Mouse (Mus musculus) yolk sac, embryonic 10.5 days (tissue): Measurements from ENCODE around the gene Ccdc15.
"Not testable (repeated sequence)": the region's sequence is repeated elsewhere in the genome, so short reads cannot be mapped to it uniquely, and the experiment has no call there.

Experiments
- DNase-seq: peaks from one replicate; pipeline ENCODE4 v3.0.0-alpha.2; 2017; ENCODE audit warnings: low spot score

Gene Ccdc15

GRCm38 (mm10) chr9:37351266-37351665, 3.0 kb upstream of the Ccdc15 start:
- DNase-seq, result no peak

DNA sequence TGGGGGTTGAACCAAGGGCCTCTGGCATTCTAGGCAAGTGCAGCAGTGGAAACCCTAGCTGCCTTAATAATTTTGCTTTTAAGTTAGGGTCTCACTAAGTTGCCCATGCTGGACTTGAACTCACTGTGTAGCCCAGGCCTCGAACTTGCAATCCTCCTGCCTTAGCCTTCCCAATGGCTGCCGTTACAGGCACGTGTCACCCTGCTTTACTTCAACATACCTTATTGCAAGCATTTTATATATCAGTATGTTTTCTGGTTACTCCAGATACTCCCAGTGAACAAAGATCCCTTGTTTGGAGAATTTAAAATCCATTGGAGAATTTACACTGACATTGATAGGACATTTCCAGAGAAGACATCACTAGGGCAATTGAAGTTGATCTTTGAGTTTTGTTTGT, 818 bp upstream of the Ccdc15 start:
- no peak for DNase-seq

DNA sequence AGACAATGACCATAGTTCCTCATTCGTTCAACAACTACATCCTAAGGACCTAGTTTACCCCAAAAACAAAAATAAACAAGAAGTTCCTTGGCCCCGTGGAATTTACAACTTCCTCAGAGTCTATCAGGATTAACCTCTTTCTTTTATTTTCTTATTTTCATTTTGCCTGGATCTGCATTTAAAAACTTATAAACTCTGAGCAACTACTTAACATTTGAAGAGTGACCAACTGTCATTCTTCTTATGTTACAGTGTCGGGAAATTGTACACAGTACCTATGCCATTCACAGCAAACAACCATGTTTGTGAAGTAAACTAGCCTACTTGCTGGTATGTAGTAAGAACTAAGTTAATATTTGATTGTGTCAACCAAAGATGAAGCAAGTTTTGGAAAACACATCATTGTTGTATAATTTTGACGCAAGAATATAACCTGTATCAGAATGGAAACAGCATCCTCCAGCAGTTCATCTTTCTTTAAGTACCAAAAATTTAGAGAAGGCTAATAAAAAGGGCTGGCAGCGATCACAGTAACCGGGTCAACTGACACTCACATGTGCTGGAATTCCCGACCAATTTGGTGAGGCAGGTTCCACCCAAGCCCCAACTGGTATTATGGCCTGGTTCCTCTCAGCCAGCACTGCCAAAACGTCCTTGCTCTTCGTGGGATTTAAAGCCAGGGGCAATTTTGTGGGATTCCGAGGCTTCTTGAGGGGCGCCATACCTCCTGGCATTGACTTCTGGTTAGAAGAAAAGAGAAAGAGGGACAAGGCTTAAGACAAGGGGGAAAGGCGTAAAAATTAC, 846 bp downstream of the Ccdc15 start:
- no peak for DNase-seq

GRCm38 (mm10) chr9:37345406-37345805, 2.8 kb downstream of the Ccdc15 start:
- DNase-seq, result no peak

- no peak for DNase-seq
These were observed 18.8 kb downstream of the Ccdc15 start for GRCm38 (mm10) chr9:37329456-37329855.

- DNase-seq, result no peak
These were observed 46.5 kb downstream of the Ccdc15 start for GRCm38 (mm10) chr9:37301720-37302119.

GRCm38 (mm10) chr9:37300501-37300900, 47.7 kb downstream of the Ccdc15 start:
- DNase-seq, result not testable (repeated sequence)

GRCm38 (mm10) chr9:37295586-37295985, 52.6 kb downstream of the Ccdc15 start:
- no peak for DNase-seq

- no peak for DNase-seq
These were observed 81.6 kb downstream of the Ccdc15 start for GRCm38 (mm10) chr9:37266622-37267021.

- no peak for DNase-seq
These were observed 92.4 kb downstream of the Ccdc15 start for GRCm38 (mm10) chr9:37255889-37256225.

DNA sequence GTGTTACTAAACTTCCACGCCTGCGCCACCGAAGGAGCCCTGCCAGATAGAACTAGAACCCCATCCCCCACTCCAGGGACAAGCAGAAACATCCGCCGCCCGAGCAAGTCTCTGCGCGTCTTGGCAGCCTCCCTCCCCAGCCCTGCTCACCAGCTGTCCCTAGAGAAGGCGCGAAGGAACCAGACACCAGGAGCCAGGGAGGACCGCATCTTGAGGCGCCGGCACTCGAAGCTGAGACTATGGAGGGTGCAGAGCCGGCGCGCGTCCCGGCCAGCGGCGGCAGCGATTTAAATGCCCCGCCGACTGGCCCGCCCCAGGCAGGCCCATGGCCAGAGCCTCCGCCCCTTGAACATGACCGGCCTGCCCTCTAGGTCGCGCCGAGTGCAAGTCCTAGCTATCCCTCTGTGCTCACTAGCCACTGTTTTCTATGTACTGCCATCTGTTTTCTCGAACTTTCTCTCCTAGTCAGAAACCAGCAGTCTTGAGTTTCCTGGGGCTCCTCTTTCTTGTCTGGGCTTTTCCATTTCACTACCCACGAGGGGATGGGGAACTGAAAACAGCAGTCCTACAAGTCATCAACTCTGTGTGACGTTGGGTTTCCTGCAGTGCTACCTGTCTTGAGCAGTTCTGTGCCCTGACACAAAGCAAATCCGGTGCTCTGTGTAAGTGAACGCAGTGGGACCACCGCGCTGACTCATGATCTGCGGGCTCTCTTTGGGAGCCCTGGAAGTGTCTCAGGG, 92.9 kb downstream of the Ccdc15 start, which contains the start of gene Slc37a2:
TSS of gene Slc37a2 (minus strand) at position 590 of the 740 bp plus-strand sequence.
- DNase-seq, result peak; percentile 73

- no peak for DNase-seq
These were observed 93.6 kb downstream of the Ccdc15 start for GRCm38 (mm10) chr9:37254531-37255110.

DNA sequence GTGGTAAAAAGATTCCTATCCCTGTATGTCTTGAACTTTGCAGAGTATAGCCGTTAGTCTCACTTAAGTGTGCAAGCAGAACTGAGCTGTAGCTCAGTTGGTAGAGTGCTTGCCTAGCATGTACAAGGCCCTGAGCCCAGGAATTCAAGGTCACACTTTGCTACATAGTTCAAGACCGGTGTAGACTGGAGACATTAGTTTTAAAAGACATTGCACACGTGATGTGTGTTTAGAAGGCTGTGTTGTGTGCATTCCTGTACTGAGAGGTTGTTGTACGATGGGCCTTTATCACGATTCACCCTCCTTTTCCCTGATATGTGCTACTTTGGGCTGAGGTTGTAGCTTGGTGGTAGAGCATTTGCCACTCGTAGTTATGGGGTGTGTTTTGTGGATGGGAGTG, 97.6 kb downstream of the Ccdc15 start:
- no peak for DNase-seq

GRCm38 (mm10) chr9:37249976-37250375, 98.3 kb downstream of the Ccdc15 start:
- DNase-seq, result no peak

GRCm38 (mm10) chr9:37248381-37248906, 99.8 kb downstream of the Ccdc15 start:
- no peak for DNase-seq

GRCm38 (mm10) chr9:37247429-37247828, 100.8 kb downstream of the Ccdc15 start:
- no peak for DNase-seq

- DNase-seq, result no peak
These were observed 102.4 kb downstream of the Ccdc15 start for GRCm38 (mm10) chr9:37245810-37246209.

DNA sequence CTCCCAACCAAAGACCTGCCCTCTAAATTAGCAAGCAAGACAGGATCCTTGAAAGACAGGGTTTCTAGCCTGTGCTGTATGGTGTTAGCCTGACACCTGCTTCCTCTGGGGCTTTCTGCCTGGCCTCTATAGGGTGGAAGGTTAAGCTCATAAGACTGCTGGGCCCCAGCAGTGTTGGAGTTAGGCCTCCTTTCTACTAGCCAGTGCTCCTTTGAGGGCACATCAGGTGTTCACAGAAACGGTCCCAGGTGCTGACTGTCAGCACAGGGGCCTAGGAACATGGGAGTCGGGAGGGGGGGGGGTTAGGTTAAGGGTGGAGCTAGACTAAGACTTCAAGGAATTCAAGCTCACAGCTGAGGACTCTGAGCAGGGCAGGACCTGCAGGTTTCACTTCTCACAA, 102.8 kb downstream of the Ccdc15 start:
- DNase-seq, result no peak

DNA sequence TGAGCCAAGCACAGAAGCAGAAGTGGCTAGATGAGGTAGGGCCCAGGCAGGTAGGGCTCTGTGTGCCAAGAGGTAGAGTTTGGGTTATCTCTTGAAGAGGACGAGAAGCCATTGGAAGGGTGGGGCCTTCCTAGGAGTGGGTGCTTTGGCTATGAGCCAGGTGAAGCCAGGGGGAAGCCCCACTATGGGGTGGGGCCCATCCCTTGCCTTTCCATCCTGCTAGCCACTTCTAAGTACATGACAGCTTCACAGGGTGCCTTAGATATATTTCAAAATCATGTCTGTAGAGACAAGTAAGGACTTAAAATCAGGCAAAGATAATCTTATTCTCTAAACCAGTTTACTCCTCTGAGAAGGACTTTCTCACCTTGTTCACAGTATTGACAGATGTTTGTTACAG, 103.6 kb downstream of the Ccdc15 start:
- DNase-seq, result no peak

- DNase-seq, result no peak
These were observed 105.5 kb downstream of the Ccdc15 start for GRCm38 (mm10) chr9:37242764-37243163.

DNA sequence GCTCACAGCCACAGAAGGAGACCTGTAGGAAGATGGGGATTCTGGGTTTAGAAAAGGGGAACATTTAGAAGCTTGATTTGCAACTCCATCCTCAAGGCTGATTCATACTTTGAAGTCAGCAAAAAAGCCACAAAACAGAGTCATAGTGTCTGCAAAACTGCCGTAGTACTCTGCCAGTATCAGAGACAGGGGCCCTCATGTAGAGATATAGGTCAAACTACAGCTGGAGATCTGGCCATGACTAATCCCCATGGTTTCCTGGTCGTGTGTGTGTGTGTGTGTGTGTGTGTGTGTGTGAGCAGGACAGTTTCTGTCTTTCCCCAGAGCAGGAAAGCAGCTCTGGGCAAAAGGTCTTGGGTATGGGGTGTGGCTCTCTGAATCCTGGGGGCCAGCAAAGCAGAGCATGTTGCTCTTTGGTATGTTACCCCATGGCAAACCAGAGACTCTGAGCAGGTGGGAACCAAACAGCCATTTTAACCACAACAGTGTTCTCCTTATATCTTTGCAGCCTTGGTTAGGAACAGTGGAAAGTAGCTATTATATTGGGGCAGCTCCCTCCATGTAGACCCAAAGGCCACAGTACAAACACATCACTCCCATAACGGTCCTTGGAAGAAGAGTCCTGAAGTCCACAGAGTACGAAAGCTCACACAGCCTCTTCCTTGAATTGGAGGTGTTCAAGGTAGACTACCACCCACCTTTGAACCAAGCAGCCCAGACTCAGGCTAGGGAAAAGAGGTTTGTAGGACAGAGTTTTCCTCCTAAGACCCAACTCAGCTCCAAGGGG, 112.1 kb downstream of the Ccdc15 start:
- DNase-seq, result no peak
